25 mouse cellular contexts compared by ENCODE assay signal in the genomic region with DNA sequence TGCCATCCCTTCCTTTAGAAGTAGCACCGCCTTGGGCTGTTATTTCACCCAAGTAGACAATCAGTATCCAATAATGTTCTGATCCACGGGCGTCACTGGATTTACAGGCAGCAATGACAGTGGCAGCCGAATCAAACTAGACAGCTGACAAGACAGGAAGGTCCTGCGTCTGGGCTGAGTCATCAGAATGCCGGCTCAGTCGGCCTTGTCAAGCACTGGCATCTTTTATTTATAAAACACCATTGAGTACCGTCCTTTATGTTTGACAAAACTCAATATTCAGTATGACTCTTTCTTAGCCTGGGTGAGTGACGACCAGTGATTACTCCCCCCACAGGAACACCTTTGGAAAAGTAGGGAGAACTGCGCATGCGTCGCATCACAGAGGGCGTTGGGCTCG.
DNase-seq lines count a peak whose midpoint lies in the region; ATAC-seq and TF ChIP-seq lines count a peak whose summit lies in the region.
"Had no signal": no experiment of that assay in that cellular context is flagged by ENCODE, and none has a peak within 500 bp of the region (broad histone marks: within the 10 kb centered on the region; RNA-seq: fewer than 3 reads in every experiment).

No protein-coding gene starts in this region.

- H3K27ac ChIP-seq in hindbrain, embryonic 13.5 days = peak overlapping the region; percentile 18; the same call in 1 of the 2 replicates
- no peak overlapping the region for H3K27ac ChIP-seq in hindbrain, postnatal 0 days
- peak overlapping the region; percentile 3; the same call in 1 of the 2 replicates for H3K27ac ChIP-seq in midbrain, embryonic 14.5 days (replicated peaks; ENCODE audit: low read depth, low read length)
- no peak overlapping the region for H3K27ac ChIP-seq in midbrain, embryonic 10.5 days (replicated peaks)
- H3K27ac ChIP-seq in midbrain, embryonic 16.5 days (ENCODE audit: low read length) = peak overlapping the region; percentile 12; the same call in 1 of the 2 replicates
- H3K27ac ChIP-seq: liver, embryonic 14.5 days; macrophage; neural tube, embryonic 15.5 days had no signal

- no peak for ATAC-seq in hindbrain, embryonic 13.5 days (ENCODE audit: low FRiP score)
- ATAC-seq in hindbrain, postnatal 0 days = no peak
- peak; percentile 24; the same call in 1 of the 2 replicates for ATAC-seq in midbrain, embryonic 14.5 days (ENCODE audit: low FRiP score, low TSS enrichment)
- ATAC-seq in midbrain, embryonic 16.5 days = peak; percentile 42
- ATAC-seq in erythroid progenitor cell, adult 5-6 weeks (replicated peaks; ENCODE audit: low FRiP score, poor library complexity, severe bottlenecking) = no peak
- ATAC-seq: forebrain, embryonic 14.5 days; intestine, embryonic 16.5 days had no signal

- WGBS in hindbrain, embryonic 13.5 days = 71% methylated on average over 14 of the region's 14 CpGs
- 69% methylated on average over 14 of the region's 14 CpGs for WGBS in hindbrain, postnatal 0 days
- WGBS in midbrain, embryonic 14.5 days = 64% methylated on average over 14 of the region's 14 CpGs
- WGBS in midbrain, embryonic 10.5 days = 89% methylated on average over 14 of the region's 14 CpGs
- WGBS in midbrain, embryonic 16.5 days = 66% methylated on average over 14 of the region's 14 CpGs

- H3K36me3 ChIP-seq in hindbrain, embryonic 13.5 days = no peaks in the 10 kb centered on the region
- H3K36me3 ChIP-seq in hindbrain, postnatal 0 days (ENCODE audit: insufficient read depth, low read length) = no peaks in the 10 kb centered on the region
- no peaks in the 10 kb centered on the region for H3K36me3 ChIP-seq in midbrain, embryonic 14.5 days (ENCODE audit: control insufficient read depth, insufficient read depth, low read length)
- H3K36me3 ChIP-seq in midbrain, embryonic 10.5 days = no peaks in the 10 kb centered on the region
- H3K36me3 ChIP-seq in midbrain, embryonic 16.5 days (ENCODE audit: control insufficient read depth, insufficient read depth, low read length) = no peaks in the 10 kb centered on the region
- H3K36me3 ChIP-seq: G1E; neural tube, embryonic 15.5 days had no signal

- H3K4me2 ChIP-seq in hindbrain, embryonic 13.5 days = no peak overlapping the region
- no peak overlapping the region for H3K4me2 ChIP-seq in hindbrain, postnatal 0 days (ENCODE audit: low read depth, low read length)
- peak overlapping the region; percentile 15; the same call in 1 of the 2 replicates for H3K4me2 ChIP-seq in midbrain, embryonic 14.5 days (ENCODE audit: low read length)
- H3K4me2 ChIP-seq in midbrain, embryonic 16.5 days (ENCODE audit: low read length) = peak overlapping the region; percentile 10; the same call in 1 of the 2 replicates
- H3K4me2 ChIP-seq: neural tube, embryonic 15.5 days had no signal

- peaks cover 10% of the 10 kb centered on the region for H3K4me1 ChIP-seq in hindbrain, embryonic 13.5 days (replicated peaks)
- peaks cover 4% of the 10 kb centered on the region; the same call in 1 of the 2 replicates for H3K4me1 ChIP-seq in hindbrain, postnatal 0 days (ENCODE audit: insufficient read depth, low read length)
- no peaks in the 10 kb centered on the region for H3K4me1 ChIP-seq in midbrain, embryonic 14.5 days (ENCODE audit: control insufficient read depth, insufficient read depth, low read length)
- H3K4me1 ChIP-seq in midbrain, embryonic 10.5 days = no peaks in the 10 kb centered on the region
- peaks cover 6% of the 10 kb centered on the region for H3K4me1 ChIP-seq in midbrain, embryonic 16.5 days (ENCODE audit: control insufficient read depth, insufficient read depth, low read length)

- TF ChIP-seq CTCF in hindbrain, postnatal 0 days (IDR thresholded peaks at IDR 0.05; ENCODE audit: low read depth) = no peak

- no peak overlapping the region for H3K9ac ChIP-seq in hindbrain, embryonic 13.5 days
- H3K9ac ChIP-seq in hindbrain, postnatal 0 days (replicated peaks; ENCODE audit: low read length) = no peak overlapping the region
- H3K9ac ChIP-seq in midbrain, embryonic 14.5 days (replicated peaks; ENCODE audit: low read length) = no peak overlapping the region
- H3K9ac ChIP-seq in midbrain, embryonic 16.5 days (ENCODE audit: low read depth, low read length) = no peak overlapping the region
- H3K9ac ChIP-seq: liver, embryonic 14.5 days; neural tube, embryonic 15.5 days had no signal

- H3K9me3 ChIP-seq in hindbrain, embryonic 13.5 days = no peaks in the 10 kb centered on the region
- H3K9me3 ChIP-seq in hindbrain, postnatal 0 days (ENCODE audit: low read length) = no peaks in the 10 kb centered on the region
- H3K9me3 ChIP-seq in midbrain, embryonic 14.5 days (ENCODE audit: control insufficient read depth, low read length) = no peaks in the 10 kb centered on the region
- no peaks in the 10 kb centered on the region for H3K9me3 ChIP-seq in midbrain, embryonic 10.5 days (replicated peaks)
- no peaks in the 10 kb centered on the region for H3K9me3 ChIP-seq in midbrain, embryonic 16.5 days (replicated peaks; ENCODE audit: control insufficient read depth, low read length, poor library complexity, severe bottlenecking)
- H3K9me3 ChIP-seq: neural tube, embryonic 15.5 days had no signal

- no peaks in the 10 kb centered on the region for H3K27me3 ChIP-seq in hindbrain, embryonic 13.5 days
- H3K27me3 ChIP-seq in hindbrain, postnatal 0 days (ENCODE audit: insufficient read depth, low read length) = no peaks in the 10 kb centered on the region
- no peaks in the 10 kb centered on the region for H3K27me3 ChIP-seq in midbrain, embryonic 14.5 days (ENCODE audit: control insufficient read depth, insufficient read depth, low read length)
- H3K27me3 ChIP-seq in midbrain, embryonic 10.5 days (ENCODE audit: low read depth, poor library complexity, severe bottlenecking) = no peaks in the 10 kb centered on the region
- no peaks in the 10 kb centered on the region for H3K27me3 ChIP-seq in midbrain, embryonic 16.5 days (ENCODE audit: control insufficient read depth, insufficient read depth, low read depth, low read length)
- H3K27me3 ChIP-seq: neural tube, embryonic 15.5 days had no signal

- DNase-seq in hindbrain, postnatal 0 days (ENCODE audit: low spot score) = no peak
- DNase-seq in midbrain, embryonic 14.5 days = peak; percentile 72
- no peak for DNase-seq in midbrain, embryonic 10.5 days (ENCODE audit: low spot score)
- peak; percentile 45 for DNase-seq in adrenal gland, postnatal 14 days
- DNase-seq: cerebellum, adult 8-10 months; cerebellum, postnatal 25 days; gastrocnemius, postnatal 14 days; heart, postnatal 14 days; kidney, postnatal 14 days; layer of hippocampus, adult 9-11 months; liver; lung, adult 2 months; lung, postnatal 10 days; right cerebral cortex, postnatal 25 days; thymus, adult 2 months; thymus, postnatal 4 days had no signal

- H3K4me3 ChIP-seq in hindbrain, embryonic 13.5 days = no peak overlapping the region
- no peak overlapping the region for H3K4me3 ChIP-seq in hindbrain, postnatal 0 days (ENCODE audit: low read length)
- no peak overlapping the region for H3K4me3 ChIP-seq in midbrain, embryonic 14.5 days (replicated peaks; ENCODE audit: low read depth, low read length)
- H3K4me3 ChIP-seq in midbrain, embryonic 10.5 days = no peak overlapping the region
- no peak overlapping the region for H3K4me3 ChIP-seq in midbrain, embryonic 16.5 days (ENCODE audit: low read depth, low read length)
- H3K4me3 ChIP-seq: neural tube, embryonic 15.5 days had no signal

Comparison
In these comparisons a context has a peak if more than half of its experiments do, and no peak if none do; other contexts are left out.
1. H3K27ac ChIP-seq: peak in hindbrain, embryonic 13.5 days (single experiment), midbrain, embryonic 14.5 days (single experiment) and midbrain, embryonic 16.5 days (single experiment); none in hindbrain, postnatal 0 days (single experiment) and midbrain, embryonic 10.5 days (single experiment).
2. DNase-seq: peak in midbrain, embryonic 14.5 days (single experiment) and adrenal gland, postnatal 14 days (single experiment); none in hindbrain, postnatal 0 days (single experiment) and midbrain, embryonic 10.5 days (single experiment).
3. ATAC-seq: peak in midbrain, embryonic 14.5 days (single experiment) and midbrain, embryonic 16.5 days (single experiment); none in hindbrain, embryonic 13.5 days (single experiment), hindbrain, postnatal 0 days (single experiment) and erythroid progenitor cell, adult 5-6 weeks (single experiment).
4. H3K4me2 ChIP-seq: peak in midbrain, embryonic 14.5 days (single experiment) and midbrain, embryonic 16.5 days (single experiment); none in hindbrain, embryonic 13.5 days (single experiment) and hindbrain, postnatal 0 days (single experiment).